Mouse (Mus musculus) adrenal gland, adult (tissue): ENCODE results near the gene Tshz2.
"Not testable (repeated sequence)": the region's sequence is repeated elsewhere in the genome, so short reads cannot be mapped to it uniquely, and the experiment has no call there.

Experiments used
- DNase-seq, 2 experiments: peaks; one replicate each; pipeline ENCODE4 v3.0.0; 2022 to 2023; ENCODE audit warnings: low spot score in 1 of 2; ENCODE audit not compliant: inconsistent age in 2 of 2

Tshz2 gene

DNA sequence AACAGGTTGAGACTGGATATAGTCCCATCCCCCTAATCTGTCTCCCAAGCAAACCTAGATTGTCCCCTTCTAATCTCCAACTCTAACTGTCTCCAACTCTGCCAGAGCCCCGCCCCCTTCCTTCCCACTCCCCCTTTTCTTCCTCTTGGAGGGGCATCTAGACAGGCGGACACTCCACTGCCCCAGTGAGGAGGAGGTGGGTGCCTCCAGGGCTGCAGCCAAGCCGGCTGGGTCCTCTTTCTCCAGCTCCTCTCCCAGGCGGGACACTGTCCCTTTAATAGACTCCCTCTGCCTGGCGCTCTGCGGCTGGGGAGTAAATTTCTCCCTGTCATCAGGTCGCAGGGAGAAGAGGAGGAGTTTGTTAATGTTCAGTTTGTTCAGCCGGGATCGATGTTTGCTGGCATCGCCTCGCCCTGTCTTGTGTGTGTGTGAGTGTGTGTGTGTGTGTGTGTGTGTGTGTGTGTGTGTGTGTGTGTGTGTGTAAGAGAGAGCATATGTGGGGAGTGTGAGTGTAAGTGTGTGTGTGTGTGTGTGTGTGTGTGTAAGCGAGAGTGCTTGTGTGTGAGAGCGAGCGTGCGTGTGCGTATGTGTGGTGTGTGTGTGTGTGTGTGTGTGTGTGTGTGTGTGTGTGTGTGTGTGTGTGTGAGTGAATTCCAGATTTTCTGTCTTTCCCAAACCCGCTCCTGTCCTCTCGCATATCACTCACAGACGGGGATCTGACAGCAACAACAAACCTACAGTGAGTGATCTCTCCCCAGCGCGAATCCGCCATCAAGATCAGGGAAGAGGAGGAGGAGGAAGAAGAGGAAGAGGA is at the start of gene Tshz2:
Gene Tshz2 (plus strand): TSS at position 676 of the 814 bp plus-strand sequence.
- peak; percentile 68 to 82 for DNase-seq

GRCm38 (mm10) chr2:169583476-169583875 is 49.3 kb upstream of the Tshz2 start:
- no peak for DNase-seq

DNA sequence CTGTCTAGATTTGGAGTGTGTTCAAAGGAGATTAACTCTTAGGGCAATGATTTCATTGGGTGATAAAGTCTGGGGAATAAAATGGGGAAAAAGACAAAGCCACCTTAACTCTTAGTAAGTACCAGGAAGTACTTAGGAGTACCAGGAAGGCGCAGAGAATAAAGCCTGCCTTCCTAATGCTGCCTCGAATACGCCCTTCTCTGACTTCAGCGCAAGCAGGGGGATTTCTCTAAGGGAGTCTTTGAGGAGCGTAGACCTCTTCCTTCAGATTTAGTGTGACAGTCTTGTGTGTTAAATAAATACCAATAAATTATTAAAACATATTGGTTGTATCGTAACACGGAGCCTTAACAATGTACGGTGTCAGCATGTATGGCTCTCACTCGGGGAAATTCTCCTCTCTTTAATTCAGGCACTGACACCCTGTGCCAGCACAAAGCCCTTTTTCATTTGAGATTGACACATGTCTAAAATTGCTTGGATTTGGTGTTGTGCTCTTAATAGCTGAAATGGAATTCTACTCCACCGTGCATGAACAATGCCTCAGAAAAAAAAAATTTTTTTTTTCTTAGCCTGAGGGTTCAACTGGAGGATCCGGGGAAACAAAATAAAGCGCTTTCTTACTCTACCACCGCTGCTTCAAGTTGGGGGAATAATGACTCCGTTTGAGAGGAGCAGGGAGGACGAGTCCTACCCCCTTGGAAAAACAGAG is 47.9 kb upstream of the Tshz2 start:
- DNase-seq, result no peak

DNA sequence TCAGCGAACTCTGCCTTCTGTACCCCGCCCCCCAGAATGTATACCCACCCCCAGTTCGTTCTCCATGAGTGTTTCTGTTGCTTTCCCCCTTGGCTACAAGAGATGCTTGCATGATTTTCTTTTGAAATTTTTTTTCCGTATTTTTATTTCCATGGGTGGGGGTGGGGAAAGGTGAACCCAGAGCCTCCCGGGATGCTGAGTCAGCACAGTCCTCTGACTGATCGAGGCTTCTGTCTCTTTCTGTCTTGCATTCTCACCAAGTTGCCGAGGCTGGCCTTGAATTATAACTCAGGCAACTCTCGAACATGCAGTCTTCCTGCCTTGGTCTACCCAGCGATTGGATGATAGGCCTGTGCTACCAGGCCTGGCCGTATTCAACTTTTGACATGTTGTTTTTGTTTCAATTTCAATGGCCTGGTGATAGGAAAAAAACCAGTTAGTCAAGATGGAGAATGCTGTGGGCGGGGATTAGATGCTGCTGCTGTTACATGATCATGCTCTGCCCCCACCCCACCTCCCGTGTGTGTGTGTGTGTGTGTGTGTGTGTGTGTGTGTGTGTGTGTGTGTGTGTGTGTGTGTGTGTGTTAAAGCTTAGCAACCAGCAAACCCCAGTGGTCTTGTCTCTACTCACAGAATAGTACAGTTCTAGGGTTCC is 47.1 kb upstream of the Tshz2 start:
- DNase-seq, result no peak

- DNase-seq, result no peak
These were observed 46.1 kb upstream of the Tshz2 start for GRCm38 (mm10) chr2:169586688-169587087.

- not testable (repeated sequence) for DNase-seq
These were observed 45.2 kb upstream of the Tshz2 start, which contains the start of gene Gm11011 for GRCm38 (mm10) chr2:169587645-169588044. Gene Gm11011 (minus strand): TSS chr2:169587745.

DNA sequence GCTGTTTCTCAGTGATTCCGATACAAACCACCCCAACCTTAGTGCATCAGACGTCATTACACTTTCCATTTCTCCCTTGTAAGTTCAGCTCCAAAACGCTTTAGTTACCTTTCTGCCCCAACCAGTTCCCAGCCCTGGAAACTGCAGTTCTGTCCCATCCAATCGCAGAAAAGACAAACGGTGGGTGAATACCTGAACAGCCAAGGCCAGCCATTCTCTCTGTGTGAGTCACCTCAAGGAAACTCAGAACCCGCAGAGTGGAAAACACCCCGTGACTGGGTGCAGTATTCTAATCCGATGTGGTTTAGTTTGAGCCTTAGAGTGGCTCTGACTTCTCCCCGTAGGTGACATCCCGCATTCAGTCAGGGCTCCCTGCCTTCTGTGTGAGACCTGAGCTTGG is 43.1 kb upstream of the Tshz2 start:
- DNase-seq, result no peak

- DNase-seq, result no peak
These were observed 42.4 kb upstream of the Tshz2 start for GRCm38 (mm10) chr2:169590412-169590811.

DNA sequence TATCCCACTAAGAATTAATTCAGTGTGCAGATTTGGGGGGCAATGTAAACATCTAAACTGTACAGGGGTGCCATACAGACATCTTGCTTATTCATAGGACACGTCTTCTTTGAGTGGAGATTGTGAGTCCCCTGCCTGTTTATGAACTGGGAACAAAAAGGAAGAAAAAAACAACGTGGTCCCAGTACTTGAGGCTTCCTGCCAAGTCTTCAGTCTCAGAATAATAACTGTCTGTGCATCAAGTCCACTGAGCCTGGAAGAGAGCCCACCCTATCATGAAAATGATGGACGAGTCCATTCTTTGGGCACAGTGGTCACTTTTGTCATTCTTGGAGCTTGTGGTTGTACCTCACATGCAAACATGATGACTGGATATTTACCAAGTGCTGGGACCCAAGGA is 39.1 kb upstream of the Tshz2 start:
- no peak for DNase-seq

- DNase-seq, result no peak
These were observed 35.5 kb upstream of the Tshz2 start for GRCm38 (mm10) chr2:169597357-169597756.

GRCm38 (mm10) chr2:169597971-169598370 is 34.8 kb upstream of the Tshz2 start:
- no peak for DNase-seq

DNA sequence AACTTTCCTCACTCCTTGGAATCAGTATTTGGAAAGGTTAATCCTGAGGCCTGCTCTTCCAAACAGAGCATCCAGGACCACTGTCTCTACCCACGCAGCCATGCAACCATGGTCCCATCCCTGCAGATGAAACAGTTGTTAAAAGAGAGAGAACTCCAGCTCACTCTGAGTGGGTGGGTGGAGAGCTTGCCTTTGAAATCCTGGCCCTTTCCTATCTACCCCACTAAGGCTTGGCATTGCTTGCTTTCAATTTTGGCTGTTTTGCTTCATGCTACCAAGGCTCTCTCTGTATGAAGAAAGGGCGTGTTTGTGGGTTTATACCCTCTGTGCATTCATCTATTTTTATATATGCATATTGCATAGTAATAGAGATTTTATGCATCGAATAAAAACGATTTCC is 33.2 kb upstream of the Tshz2 start:
- DNase-seq, result no peak

DNA sequence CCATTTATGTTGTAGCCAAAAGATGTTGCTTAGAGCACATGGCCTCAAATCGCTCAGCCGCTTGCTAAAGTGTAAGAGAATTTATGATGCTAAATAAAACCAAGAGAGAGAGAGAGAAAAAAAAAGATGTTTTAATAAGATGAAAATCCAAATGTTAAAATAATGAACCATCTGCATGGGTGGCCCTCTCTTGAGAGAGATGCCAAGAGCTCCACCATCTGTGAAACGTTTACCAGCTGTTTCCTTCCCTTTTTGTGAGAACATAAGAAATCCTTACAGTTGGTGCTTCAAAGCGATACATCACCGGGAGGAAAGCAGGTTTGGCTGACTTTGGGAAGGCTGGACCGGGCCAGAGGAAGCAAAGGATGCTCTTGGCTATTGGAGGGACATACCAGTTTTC is 32.6 kb upstream of the Tshz2 start:
- DNase-seq, result no peak

- no peak for DNase-seq
These were observed 25.7 kb upstream of the Tshz2 start for GRCm38 (mm10) chr2:169606901-169607678.

GRCm38 (mm10) chr2:169607787-169608186 is 25.0 kb upstream of the Tshz2 start:
- no peak for DNase-seq

DNA sequence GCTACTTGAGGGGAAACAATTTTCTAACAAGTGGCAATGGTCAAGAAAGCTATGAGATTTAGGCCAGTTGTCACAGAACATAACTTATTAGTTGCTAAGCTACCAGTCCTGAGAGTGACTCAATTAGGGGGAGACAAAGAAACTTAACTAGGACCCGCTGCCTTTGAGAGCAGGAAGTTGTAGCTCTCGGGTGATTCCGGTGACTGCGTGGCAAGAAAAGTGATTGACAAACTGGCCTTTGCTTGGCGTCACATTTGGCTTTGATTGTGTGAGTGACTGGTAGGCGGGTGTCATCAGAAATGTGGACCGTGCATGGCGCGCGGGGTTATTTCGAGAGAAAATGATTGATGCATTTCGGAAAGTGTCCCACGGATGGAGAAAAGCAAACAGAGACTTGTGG is 22.9 kb upstream of the Tshz2 start:
- DNase-seq, result no peak

DNA sequence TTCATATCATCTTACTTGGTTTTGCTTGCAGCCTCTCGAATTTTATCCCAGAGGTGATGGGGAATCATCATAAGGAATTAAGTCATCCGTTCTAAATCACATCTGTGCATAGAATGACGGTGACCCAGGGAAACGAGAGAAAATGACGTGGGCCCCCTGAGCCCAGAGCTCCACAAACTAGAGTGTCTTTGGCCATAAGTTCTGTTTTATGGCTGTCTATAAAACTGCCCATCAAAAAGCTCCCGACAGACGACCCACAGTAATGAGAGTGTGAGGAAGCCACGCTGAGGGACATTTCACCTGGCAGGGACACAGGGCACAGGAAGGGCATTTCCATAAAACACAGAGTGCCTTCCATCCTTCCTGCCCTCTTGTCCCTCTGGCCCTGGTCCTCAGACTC is 21.9 kb upstream of the Tshz2 start:
- DNase-seq, result no peak

- DNase-seq, result no peak
These were observed 21.3 kb upstream of the Tshz2 start for GRCm38 (mm10) chr2:169611557-169611956.

DNA sequence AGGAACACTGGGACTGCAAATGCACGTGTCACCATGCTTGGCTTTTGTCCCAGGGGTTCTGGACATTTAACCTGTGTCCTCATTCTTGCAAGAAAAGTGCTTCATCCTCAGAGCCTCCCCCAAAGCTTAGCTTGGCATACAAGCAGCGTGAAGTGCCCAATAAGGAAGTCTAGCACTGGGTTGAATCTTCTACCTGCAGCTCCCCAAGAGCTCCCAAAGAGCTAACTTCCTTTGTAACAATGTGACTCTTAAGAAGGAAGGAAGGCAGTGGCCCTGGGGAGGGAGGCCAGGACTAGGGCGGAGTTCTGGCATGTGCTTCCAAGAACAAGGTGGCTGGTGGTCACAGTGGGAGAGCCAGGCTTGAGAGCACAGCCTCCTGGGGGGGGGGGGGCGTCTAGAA is 18.1 kb upstream of the Tshz2 start:
- no peak for DNase-seq

- DNase-seq, result no peak
These were observed 16.8 kb upstream of the Tshz2 start for GRCm38 (mm10) chr2:169615998-169616397.

GRCm38 (mm10) chr2:169621201-169621710 is 11.6 kb upstream of the Tshz2 start:
- peak; percentile 33 to 66 for DNase-seq
